In the genomic region with DNA sequence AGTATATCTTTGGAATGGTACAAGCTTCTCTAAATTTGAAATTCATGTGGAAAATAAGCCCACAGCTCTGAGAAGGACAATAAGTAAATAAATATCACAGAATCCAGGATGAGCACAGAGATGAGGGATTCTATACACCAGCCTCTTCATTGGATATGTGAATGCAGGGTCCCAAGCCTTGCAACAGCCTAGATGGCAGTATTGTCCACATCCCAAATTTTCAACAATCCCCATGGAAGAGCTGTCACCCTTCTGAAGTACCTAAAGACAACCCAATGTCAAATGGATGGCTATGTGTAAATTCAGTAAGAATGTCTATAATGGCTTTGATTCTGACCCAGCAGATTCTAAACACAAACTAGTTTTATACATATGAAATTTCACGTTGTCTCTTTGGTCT, we compare ENCODE assay signal across 8 mouse cellular contexts. TPM values are rescaled to one million over a fixed set of nuclear protein-coding genes. Genes with fewer than 3 reads are reported as not detected.
A peak's percentile ranks its signal among the peaks of the same experiment; 100 is the strongest.
DNase-seq lines count a peak whose midpoint lies in the region; ATAC-seq lines count a peak whose summit lies in the region.
"Had no signal": no experiment of that assay in that cellular context is flagged by ENCODE, and none has a peak within 500 bp of the region (broad histone marks: within the 10 kb centered on the region; RNA-seq: fewer than 3 reads in every experiment).

No protein-coding gene starts in this region.

- no peaks in the 10 kb centered on the region for H3K4me1 ChIP-seq in liver, embryonic 11.5 days (replicated peaks; ENCODE audit: control insufficient read depth, insufficient read depth, low read length)
- H3K4me1 ChIP-seq in liver, embryonic 12.5 days: no peaks in the 10 kb centered on the region
- H3K4me1 ChIP-seq in forebrain, embryonic 11.5 days (replicated peaks; ENCODE audit: control insufficient read depth, insufficient read depth, low read length): no peaks in the 10 kb centered on the region
- peaks cover 4% of the 10 kb centered on the region for H3K4me1 ChIP-seq in intestine, embryonic 14.5 days (replicated peaks; ENCODE audit: control insufficient read depth, insufficient read depth, low read length)
- H3K4me1 ChIP-seq in neural tube, embryonic 15.5 days: peaks cover 13% of the 10 kb centered on the region; the same call in 1 of the 2 replicates

- no peaks in the 10 kb centered on the region for H3K9me3 ChIP-seq in liver, embryonic 11.5 days (ENCODE audit: control insufficient read depth, low read length)
- no peaks in the 10 kb centered on the region for H3K9me3 ChIP-seq in liver, embryonic 12.5 days (replicated peaks)
- no peaks in the 10 kb centered on the region for H3K9me3 ChIP-seq in forebrain, embryonic 11.5 days (ENCODE audit: control insufficient read depth, low read length)
- no peaks in the 10 kb centered on the region for H3K9me3 ChIP-seq in intestine, embryonic 14.5 days (ENCODE audit: control insufficient read depth, low read length)
- H3K9me3 ChIP-seq in neural tube, embryonic 15.5 days (replicated peaks): no peaks in the 10 kb centered on the region

- H3K4me2 ChIP-seq in liver, embryonic 11.5 days: peak overlapping the region; percentile 29; the same call in 1 of the 2 replicates
- no peak overlapping the region for H3K4me2 ChIP-seq in liver, embryonic 12.5 days
- H3K4me2 ChIP-seq in forebrain, embryonic 11.5 days (ENCODE audit: low read depth, low read length, severe bottlenecking): peak overlapping the region; percentile 13; the same call in 1 of the 2 replicates
- peak overlapping the region; percentile 94 for H3K4me2 ChIP-seq in intestine, embryonic 14.5 days (ENCODE audit: low read length)
- H3K4me2 ChIP-seq in neural tube, embryonic 15.5 days: peak overlapping the region; percentile 79

- H3K4me3 ChIP-seq in liver, embryonic 11.5 days (ENCODE audit: low read depth, low read length): peak overlapping the region; percentile 12; the same call in 1 of the 2 replicates
- no peak overlapping the region for H3K4me3 ChIP-seq in liver, embryonic 12.5 days
- H3K4me3 ChIP-seq in forebrain, embryonic 11.5 days (ENCODE audit: low read depth, low read length): peak overlapping the region; percentile 6; the same call in 1 of the 2 replicates
- H3K4me3 ChIP-seq in intestine, embryonic 14.5 days (ENCODE audit: low read depth, low read length): peak overlapping the region; percentile 72
- H3K4me3 ChIP-seq in neural tube, embryonic 15.5 days (replicated peaks): peak overlapping the region; percentile 81

- no peak overlapping the region for H3K9ac ChIP-seq in liver, embryonic 11.5 days (ENCODE audit: low read depth, low read length)
- H3K9ac ChIP-seq in liver, embryonic 12.5 days: no peak overlapping the region
- H3K9ac ChIP-seq in forebrain, embryonic 11.5 days (ENCODE audit: low read length): no peak overlapping the region
- no peak overlapping the region for H3K9ac ChIP-seq in intestine, embryonic 14.5 days (ENCODE audit: low read length)
- H3K9ac ChIP-seq in neural tube, embryonic 15.5 days (replicated peaks): peak overlapping the region; percentile 49

- H3K36me3 ChIP-seq in liver, embryonic 11.5 days (ENCODE audit: control insufficient read depth, insufficient read depth, low read length): no peaks in the 10 kb centered on the region
- no peaks in the 10 kb centered on the region for H3K36me3 ChIP-seq in liver, embryonic 12.5 days
- no peaks in the 10 kb centered on the region for H3K36me3 ChIP-seq in forebrain, embryonic 11.5 days (ENCODE audit: control insufficient read depth, insufficient read depth, low read length)
- no peaks in the 10 kb centered on the region for H3K36me3 ChIP-seq in intestine, embryonic 14.5 days (ENCODE audit: control insufficient read depth, insufficient read depth, low read length)
- no peaks in the 10 kb centered on the region for H3K36me3 ChIP-seq in neural tube, embryonic 15.5 days

- H3K27me3 ChIP-seq in liver, embryonic 11.5 days (replicated peaks; ENCODE audit: control insufficient read depth, insufficient read depth, low read length): peaks cover 23% of the 10 kb centered on the region
- peaks cover 32% of the 10 kb centered on the region for H3K27me3 ChIP-seq in liver, embryonic 12.5 days (replicated peaks)
- no peaks in the 10 kb centered on the region for H3K27me3 ChIP-seq in forebrain, embryonic 11.5 days (ENCODE audit: control insufficient read depth, insufficient read depth, low read length)
- H3K27me3 ChIP-seq in intestine, embryonic 14.5 days (replicated peaks; ENCODE audit: control insufficient read depth, insufficient read depth, low read length): no peaks in the 10 kb centered on the region
- no peaks in the 10 kb centered on the region for H3K27me3 ChIP-seq in neural tube, embryonic 15.5 days (replicated peaks)

- DNase-seq in liver, embryonic 11.5 days (ENCODE audit: low spot score): no peak
- no peak for DNase-seq in forebrain, embryonic 11.5 days (ENCODE audit: low spot score)
- no peak for DNase-seq in intestine, embryonic 14.5 days (ENCODE audit: low spot score)
- no peak for DNase-seq in yolk sac, embryonic 10.5 days (ENCODE audit: low spot score)
- DNase-seq in kidney, adult 9 months: no peak
- DNase-seq: kidney, adult 18-20 months had no signal

- H3K27ac ChIP-seq in liver, embryonic 11.5 days (ENCODE audit: low read depth, low read length): no peak overlapping the region
- no peak overlapping the region for H3K27ac ChIP-seq in liver, embryonic 12.5 days
- no peak overlapping the region for H3K27ac ChIP-seq in forebrain, embryonic 11.5 days (ENCODE audit: low read depth, low read length)
- H3K27ac ChIP-seq in intestine, embryonic 14.5 days (ENCODE audit: low read depth): no peak overlapping the region
- peak overlapping the region; percentile 61 for H3K27ac ChIP-seq in neural tube, embryonic 15.5 days (replicated peaks)

- ATAC-seq in liver, embryonic 11.5 days (replicated peaks; ENCODE audit: low FRiP score): no peak
- no peak for ATAC-seq in liver, embryonic 12.5 days
- no peak for ATAC-seq in forebrain, embryonic 11.5 days (replicated peaks; ENCODE audit: low FRiP score)
- ATAC-seq in intestine, embryonic 14.5 days (replicated peaks; ENCODE audit: low FRiP score, low TSS enrichment, low read depth): no peak
- ATAC-seq in neural tube, embryonic 15.5 days (ENCODE audit: low FRiP score): 0 out of 2 replicates have a peak, but pooled peaks have one; percentile 19

- WGBS in liver, embryonic 11.5 days: 46% methylated on average over 1 of the region's 1 CpGs
- 42% methylated on average over 1 of the region's 1 CpGs for WGBS in liver, embryonic 12.5 days (ENCODE audit: insufficient replicate concordance)
- 60% methylated on average over 1 of the region's 1 CpGs for WGBS in forebrain, embryonic 11.5 days
- 33% methylated on average over 1 of the region's 1 CpGs for WGBS in intestine, embryonic 14.5 days
- WGBS in neural tube, embryonic 15.5 days: 50% methylated on average over 1 of the region's 1 CpGs

RNA-seq across cellular contexts. Expression of gene Robo2, which starts 3.1 kb away (rescaled TPM):
- 29.6 and 32.4 TPM in 2 replicates for polyA plus RNA-seq in liver, embryonic 11.5 days (2014; fragmentation: Nextera tagmentation; extraction: Ambion mirVana)
- polyA plus RNA-seq in liver, embryonic 12.5 days (2016; fragmentation: Nextera tagmentation; extraction: Ambion mirVana): 12.1 and 12.5 TPM in 2 replicates
- polyA plus RNA-seq in forebrain, embryonic 11.5 days (2014; fragmentation: Nextera tagmentation; extraction: Ambion mirVana): 27.6 and 33.7 TPM in 2 replicates
- polyA plus RNA-seq in intestine, embryonic 14.5 days (2014; fragmentation: Nextera tagmentation; extraction: Ambion mirVana): 35.7 and 41.7 TPM in 2 replicates
- 75.5 and 87.3 TPM in 2 replicates for polyA plus RNA-seq in neural tube, embryonic 15.5 days (2015; fragmentation: Nextera tagmentation; extraction: Ambion mirVana)
